Mouse (Mus musculus) stomach, embryonic 14.5 days (tissue): Measurements from ENCODE around the gene Rad52. TPM values are rescaled to one million over a fixed set of nuclear protein-coding genes. Genes with fewer than 3 reads are reported as not detected.

Experiments used
- ATAC-seq: fragments of 200-750 bp; cut with Nextera tagmentation; 2 replicates; pipeline ENCODE4 v1.8.0; 2017; ENCODE audit warnings: low read depth, moderate TSS enrichment; ENCODE audit not compliant: insufficient number of reproducible peaks, insufficient read depth, low FRiP score
- H3K27ac ChIP-seq: fragments of 300-500 bp; sonication (generic); 2 replicates; pipeline ENCODE4 v1.5.1; 2014; ENCODE audit warnings: mild to moderate bottlenecking, low read length, moderate library complexity, mixed read lengths
- H3K27me3 ChIP-seq: fragments of 300-500 bp; sonication (generic); 2 replicates; pipeline ENCODE4 v1.6.1; 2014; ENCODE audit warnings: low read length, control low read depth, mixed read lengths; ENCODE audit not compliant: control insufficient read depth, insufficient read depth
- H3K36me3 ChIP-seq: fragments of 300-500 bp; sonication (generic); 2 replicates; pipeline ENCODE4 v1.6.1; 2014; ENCODE audit warnings: mild to moderate bottlenecking, control low read depth, low read length, moderate library complexity, mixed read lengths; ENCODE audit not compliant: control insufficient read depth, insufficient read depth
- H3K4me1 ChIP-seq: fragments of 300-500 bp; sonication (generic); 2 replicates; pipeline ENCODE4 v1.6.1; 2014; ENCODE audit warnings: low read length, control low read depth, mixed read lengths; ENCODE audit not compliant: control insufficient read depth, insufficient read depth
- H3K4me2 ChIP-seq: fragments of 300-500 bp; sonication (generic); replicated peaks from 2 replicates; pipeline ENCODE4 v1.6.1; 2014; ENCODE audit warnings: low read depth, low read length, control low read depth
- H3K4me3 ChIP-seq: fragments of 300-500 bp; sonication (generic); 2 replicates; pipeline ENCODE4 v1.5.1; 2014; ENCODE audit warnings: low read depth, low read length, control low read depth
- H3K9ac ChIP-seq: fragments of 300-500 bp; sonication (generic); replicated peaks from 2 replicates; pipeline ENCODE4 v1.6.1; 2014; ENCODE audit warnings: low read depth, mild to moderate bottlenecking, control low read depth, low read length, moderate library complexity, mixed read lengths
- H3K9me3 ChIP-seq: fragments of 300-500 bp; sonication (generic); 2 replicates; pipeline ENCODE4 v1.6.1; 2016; ENCODE audit warnings: low read depth, low read length, control low read depth; ENCODE audit not compliant: control insufficient read depth
- WGBS: fragments of 180-500 bp; shearing (Covaris S2); extraction: QIAGEN DNeasy Blood & Tissue Kit; methylation state at CpG from one replicate; pipeline ENCODE4 v1.1.7; 2014; 5-methylcytosine and 5-hydroxymethylcytosine counted together
- polyA plus RNA-seq: library from polyadenylated mRNA; unstranded; fragments of >200 nt; fragmentation: Nextera tagmentation; extraction: Ambion mirVana; gene quantifications from 2 replicates; pipeline ENCODE4 v1.2.1, GENCODE M21; 2014

The Rad52 gene
- 24.2 and 27.3 TPM in 2 replicates for polyA plus RNA-seq

DNA sequence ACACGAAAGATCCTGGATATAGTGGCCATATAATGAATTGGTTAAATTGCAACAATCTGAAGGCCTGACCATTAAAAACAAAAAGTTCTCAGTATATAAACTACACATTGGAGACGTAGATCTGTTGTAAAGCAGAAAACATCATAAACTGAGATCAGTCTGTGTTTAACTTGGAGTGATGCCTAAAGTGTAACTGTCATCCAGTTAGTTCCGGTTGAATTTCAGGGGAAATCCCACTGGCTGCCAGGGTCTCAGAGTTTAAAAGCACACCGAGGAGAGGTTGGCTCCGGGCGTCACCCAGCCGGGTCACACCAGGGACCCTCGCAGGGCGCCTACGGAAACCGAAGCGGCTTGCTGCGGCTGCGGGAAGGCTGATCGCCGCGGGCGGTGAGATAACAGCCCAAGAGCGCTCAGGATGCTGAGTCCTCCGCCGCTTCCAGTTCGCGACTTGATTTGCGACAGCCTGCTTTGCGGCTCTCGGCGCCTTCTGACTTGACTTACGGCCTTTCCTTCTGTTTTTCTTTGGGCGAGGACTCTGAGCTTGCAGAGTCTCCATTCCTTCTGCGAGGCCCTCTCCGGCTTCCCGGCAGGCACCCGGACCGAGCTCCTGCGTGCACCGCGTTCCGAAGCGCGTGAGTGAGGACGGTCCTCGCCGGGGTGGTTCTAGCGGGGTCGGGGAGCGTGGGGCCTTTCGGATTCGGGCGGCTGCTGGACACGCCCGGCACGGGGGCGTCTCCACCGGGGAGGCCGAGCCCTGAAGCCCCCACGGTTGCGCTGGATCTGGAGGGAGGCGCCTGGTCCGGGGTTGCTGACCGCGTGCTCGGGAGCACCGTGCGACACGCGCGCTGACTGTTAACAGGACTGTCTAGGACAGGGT lies at the start of gene Rad52:
Gene Rad52 (plus strand): TSS at position 495 of the 877 bp plus-strand sequence.
- Histone ChIP-seq H3K9ac (peak within 1 kb of the TSS; percentile 83), H3K9me3 (no peaks in the 10 kb centered on the region), H3K4me1 (peaks cover 6% of the 10 kb centered on the region; the same call in 1 of the 2 replicates), H3K27ac (peak within 1 kb of the TSS; percentile 92), H3K36me3 (no peaks in the 10 kb centered on the region), H3K4me2 (peak within 1 kb of the TSS; percentile 83), H3K4me3 (peak within 1 kb of the TSS; percentile 88), H3K27me3 (no peaks in the 10 kb centered on the region)
- 2% methylated on average over 67 of the region's 67 CpGs for WGBS
- ATAC-seq = peak; percentile 85; the same call in 1 of the 2 replicates

DNA sequence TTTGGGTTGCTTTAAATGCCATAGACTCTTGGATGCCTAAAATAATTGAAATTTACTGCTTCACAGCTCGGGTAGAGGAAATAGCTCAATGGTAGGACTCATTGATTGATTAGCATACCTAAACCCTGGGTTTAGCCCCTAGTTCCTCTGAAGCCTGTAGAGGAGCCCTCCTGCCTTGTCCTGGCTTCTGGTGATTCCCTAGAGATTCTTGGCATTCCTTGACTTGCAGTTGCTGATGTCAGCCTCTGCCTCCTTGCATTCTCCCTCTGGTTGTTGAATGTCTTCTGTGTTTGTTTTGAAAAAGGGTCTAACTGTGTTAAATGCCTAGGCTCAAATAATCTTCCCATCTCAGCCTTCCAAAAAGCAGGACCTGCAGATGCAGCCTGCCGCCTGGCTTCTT lies 48.3 kb upstream of the Rad52 start:
- H3K4me3 ChIP-seq = no peak overlapping the region
- no peak overlapping the region for H3K27ac ChIP-seq
- H3K27me3 ChIP-seq = no peaks in the 10 kb centered on the region
- WGBS = 16% methylated on average over 2 of the region's 2 CpGs
- H3K4me1 ChIP-seq = no peaks in the 10 kb centered on the region
- no peaks in the 10 kb centered on the region for H3K9me3 ChIP-seq
- no peak overlapping the region for H3K4me2 ChIP-seq
- no peaks in the 10 kb centered on the region for H3K36me3 ChIP-seq
- no peak for ATAC-seq
- no peak overlapping the region for H3K9ac ChIP-seq

DNA sequence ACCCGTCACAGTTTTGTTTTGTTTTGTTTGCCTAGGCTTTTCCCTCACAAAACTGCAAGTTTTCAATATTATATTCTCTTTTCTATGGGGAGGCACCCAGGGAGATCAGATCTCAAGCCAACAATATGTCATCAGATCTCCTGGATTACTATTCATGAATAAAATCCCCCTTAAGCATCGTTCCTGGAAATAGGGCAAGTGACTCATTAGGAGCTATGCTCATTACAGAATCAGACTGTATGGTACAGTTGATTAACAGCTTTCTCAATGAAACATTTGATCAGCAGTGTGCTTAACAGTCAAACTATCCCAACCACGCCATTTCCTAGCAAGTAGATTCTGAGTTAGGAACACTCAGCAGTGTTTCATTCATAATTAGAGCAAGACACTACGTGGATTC lies 47.0 kb upstream of the Rad52 start:
- H3K9me3 ChIP-seq = no peaks in the 10 kb centered on the region
- H3K4me1 ChIP-seq = no peaks in the 10 kb centered on the region
- 91% methylated on average over 4 of the region's 4 CpGs for WGBS
- no peak overlapping the region for H3K4me2 ChIP-seq
- no peaks in the 10 kb centered on the region for H3K36me3 ChIP-seq
- no peak for ATAC-seq
- no peak overlapping the region for H3K4me3 ChIP-seq
- no peaks in the 10 kb centered on the region for H3K27me3 ChIP-seq
- H3K27ac ChIP-seq = no peak overlapping the region
- no peak overlapping the region for H3K9ac ChIP-seq

DNA sequence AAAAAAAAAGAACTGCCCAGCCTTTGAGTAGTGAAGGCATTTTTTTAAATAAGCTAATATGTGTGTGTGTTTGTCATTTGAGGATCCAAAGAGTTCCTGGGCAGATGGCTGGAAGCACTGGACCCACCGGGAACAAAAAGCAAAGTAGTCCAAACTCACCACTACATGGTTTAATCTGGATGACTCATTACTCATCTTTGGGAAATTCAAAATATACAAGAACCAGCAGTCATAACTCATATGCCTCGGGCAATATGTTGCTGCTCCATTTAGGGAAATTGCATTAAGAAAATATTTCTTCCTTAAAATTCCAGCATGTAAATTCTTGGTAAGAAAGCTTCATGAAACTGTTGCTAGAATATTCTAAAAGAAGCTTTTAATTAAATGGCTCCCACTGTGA lies 42.3 kb upstream of the Rad52 start:
- H3K4me2 ChIP-seq = no peak overlapping the region
- no peak for ATAC-seq

DNA sequence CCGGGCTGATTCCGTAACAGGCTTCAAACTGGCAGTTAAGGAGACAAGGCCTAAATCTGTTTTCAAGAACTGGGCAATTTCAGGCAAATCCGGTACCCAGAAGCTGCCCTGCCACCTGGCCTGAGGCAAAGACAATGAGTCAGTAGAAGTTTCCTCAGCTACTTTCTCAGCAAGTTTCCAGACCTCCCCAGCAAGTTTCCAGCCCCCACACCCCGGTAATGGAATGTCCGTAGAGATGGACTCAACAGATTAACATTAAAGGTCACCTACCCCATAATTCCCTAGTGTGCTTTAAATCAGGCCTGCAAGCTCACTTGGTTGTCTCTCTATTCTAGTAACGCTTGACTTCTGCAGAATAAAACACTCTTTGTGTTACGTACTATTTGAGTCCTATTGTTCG lies 41.0 kb upstream of the Rad52 start:
- ATAC-seq = no peak
- H3K27me3 ChIP-seq = no peaks in the 10 kb centered on the region
- 72% methylated on average over 8 of the region's 8 CpGs for WGBS
- H3K4me3 ChIP-seq = no peak overlapping the region
- H3K36me3 ChIP-seq = no peaks in the 10 kb centered on the region
- H3K4me1 ChIP-seq = no peaks in the 10 kb centered on the region
- H3K27ac ChIP-seq = no peak overlapping the region
- H3K9me3 ChIP-seq = no peaks in the 10 kb centered on the region
- no peak overlapping the region for H3K4me2 ChIP-seq
- no peak overlapping the region for H3K9ac ChIP-seq

More for the DNA sequence above, 42.3 kb upstream of the Rad52 start:
- H3K9me3 ChIP-seq = no peaks in the 10 kb centered on the region
- H3K27ac ChIP-seq = no peak overlapping the region
- no peaks in the 10 kb centered on the region for H3K27me3 ChIP-seq
- H3K9ac ChIP-seq = no peak overlapping the region
- no peaks in the 10 kb centered on the region for H3K4me1 ChIP-seq
- H3K36me3 ChIP-seq = no peaks in the 10 kb centered on the region
- H3K4me3 ChIP-seq = no peak overlapping the region
- WGBS = 79% methylated on average over 2 of the region's 2 CpGs

DNA sequence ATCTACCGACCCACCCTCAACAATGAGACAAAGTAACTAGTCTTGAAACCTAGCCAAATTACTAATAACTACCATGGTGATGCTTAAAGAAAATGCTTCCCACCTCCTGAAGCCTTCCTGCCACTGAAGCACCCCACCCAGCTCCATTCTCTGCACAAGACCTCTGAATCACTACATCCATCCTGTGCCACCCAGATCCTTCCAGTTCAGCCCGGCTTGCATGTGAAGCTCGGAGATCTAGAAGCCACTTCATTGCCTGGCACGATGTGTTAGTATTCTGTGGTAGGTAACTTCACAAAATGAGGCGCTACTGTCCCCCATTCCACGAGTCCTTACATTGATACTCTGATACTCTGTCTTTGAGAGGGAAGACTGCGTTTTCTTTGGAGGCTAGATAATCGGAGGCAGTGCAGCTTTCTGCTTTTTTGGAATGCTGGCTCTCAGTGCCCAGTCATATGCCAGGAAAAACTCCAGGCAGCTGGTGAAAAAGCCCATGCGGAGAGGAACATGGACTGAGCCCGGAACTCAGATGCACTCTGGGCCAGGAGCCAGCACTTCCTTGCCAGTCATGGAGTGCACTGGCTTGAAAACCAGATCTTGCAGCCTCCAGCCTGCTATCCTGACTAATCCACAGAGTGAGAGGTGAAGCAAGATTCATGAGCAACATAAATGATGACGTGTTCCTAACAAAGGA lies 38.0 kb upstream of the Rad52 start:
- Histone ChIP-seq H3K9me3 (no peaks in the 10 kb centered on the region), H3K36me3 (no peaks in the 10 kb centered on the region), H3K27ac (no peak overlapping the region), H3K27me3 (no peaks in the 10 kb centered on the region), H3K4me1 (no peaks in the 10 kb centered on the region), H3K4me2 (no peak overlapping the region), H3K9ac (no peak overlapping the region), H3K4me3 (no peak overlapping the region)
- no peak for ATAC-seq
- 91% methylated on average over 11 of the region's 11 CpGs for WGBS

DNA sequence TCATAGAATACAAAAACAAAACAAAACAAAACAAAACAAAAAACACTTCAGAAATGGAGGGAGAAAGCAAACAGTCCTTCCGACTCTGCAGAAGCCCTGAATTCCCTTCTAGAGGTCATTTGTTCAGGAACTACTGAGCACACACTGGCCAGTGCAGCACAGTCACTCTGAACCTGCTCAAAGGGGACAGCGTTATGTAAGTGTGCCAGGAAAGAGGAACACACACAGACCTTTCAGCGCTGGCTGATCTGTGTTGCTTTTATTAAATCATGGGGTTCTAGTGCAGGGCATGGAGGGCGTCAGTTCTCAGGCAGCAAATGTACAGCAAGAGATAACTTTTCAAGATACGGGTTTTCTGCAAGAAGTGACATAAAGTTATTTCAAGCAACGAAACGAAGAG lies 19.3 kb upstream of the Rad52 start:
- Histone ChIP-seq H3K36me3 (no peaks in the 10 kb centered on the region), H3K9me3 (no peaks in the 10 kb centered on the region), H3K4me3 (no peak overlapping the region), H3K27ac (no peak overlapping the region), H3K4me2 (no peak overlapping the region), H3K9ac (no peak overlapping the region), H3K4me1 (no peaks in the 10 kb centered on the region), H3K27me3 (no peaks in the 10 kb centered on the region)
- ATAC-seq = no peak
- WGBS = 71% methylated on average over 7 of the region's 7 CpGs

DNA sequence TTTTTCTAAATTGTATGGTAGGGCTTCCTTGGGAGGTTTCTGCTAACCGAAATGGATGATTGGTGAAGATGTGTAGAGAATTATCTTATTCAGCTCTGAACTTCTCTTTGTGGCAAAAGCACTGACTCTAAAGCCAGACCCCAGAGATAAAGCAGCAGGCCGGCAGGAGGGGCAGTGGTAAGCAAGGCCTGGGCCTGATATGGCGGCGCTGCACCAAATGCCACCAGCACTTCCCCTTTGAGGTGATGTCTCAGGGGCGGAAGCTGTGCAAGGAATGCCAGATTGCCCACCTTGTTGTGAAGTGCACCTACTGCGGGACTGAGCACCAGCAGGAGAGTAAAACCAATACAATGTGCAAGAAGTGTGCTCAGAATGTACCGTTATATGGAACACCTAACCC lies 9.8 kb upstream of the Rad52 start:
- H3K9ac ChIP-seq = no peak overlapping the region
- no peak overlapping the region for H3K4me2 ChIP-seq
- H3K4me3 ChIP-seq = no peak overlapping the region
- ATAC-seq = no peak
- 84% methylated on average over 7 of the region's 7 CpGs for WGBS
- no peaks in the 10 kb centered on the region for H3K9me3 ChIP-seq
- H3K27ac ChIP-seq = no peak overlapping the region
- no peaks in the 10 kb centered on the region for H3K36me3 ChIP-seq
- no peaks in the 10 kb centered on the region for H3K27me3 ChIP-seq
- no peaks in the 10 kb centered on the region for H3K4me1 ChIP-seq
